Mouse (Mus musculus) heart, postnatal 0 days (tissue): ENCODE results near the gene Wdr6.

Experiments
- CTCF ChIP-seq: IDR thresholded peaks from 2 replicates; pipeline ENCODE4 v1.5.1; 2016; ENCODE audit warnings: antibody characterized with exemption, control low read depth, low read depth
- EP300 ChIP-seq: IDR thresholded peaks from 2 replicates; pipeline ENCODE4 v1.6.1; 2016; ENCODE audit warnings: antibody characterized with exemption, low read depth

DNA sequence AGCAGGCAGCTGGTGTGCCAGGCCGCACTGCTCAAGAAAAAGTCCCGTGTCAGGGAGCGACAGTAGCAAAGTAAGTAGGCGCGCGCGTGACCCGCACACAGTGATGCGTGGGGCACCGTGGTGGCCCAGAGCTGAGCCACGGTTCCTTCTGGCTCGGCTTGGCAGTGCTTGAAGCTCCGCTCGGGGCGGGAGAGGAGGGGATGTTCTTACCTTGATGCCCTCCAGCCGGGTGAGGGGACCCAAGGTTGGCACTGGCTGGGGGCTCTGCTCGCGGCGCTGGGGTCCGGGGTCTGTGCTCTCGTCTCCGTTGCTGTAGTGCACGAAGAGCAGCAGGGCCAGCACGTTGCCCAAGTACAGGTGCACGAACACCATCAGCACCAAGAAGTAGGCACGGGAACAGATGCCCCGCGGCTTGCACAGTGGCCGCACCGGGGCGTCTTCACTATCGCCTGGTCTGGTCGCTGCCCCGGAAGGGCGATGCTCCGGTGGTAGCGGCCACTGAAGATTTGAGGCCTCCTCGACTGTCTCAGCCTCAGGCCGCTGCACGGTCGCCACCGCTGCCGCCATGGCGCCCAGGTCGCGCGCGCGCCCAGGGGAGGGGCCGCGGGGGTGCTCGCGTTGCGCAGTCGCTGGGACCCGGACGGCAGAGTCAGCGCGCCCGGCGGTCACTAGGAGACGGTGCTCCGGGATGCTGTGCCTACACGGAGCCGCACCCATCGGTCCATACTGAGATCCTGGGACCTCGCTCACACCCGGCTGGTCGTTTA, 18.6 kb upstream of the Wdr6 start, which contains the start of gene P4htm:
- no peak for TF ChIP-seq EP300
- no peak for TF ChIP-seq CTCF
